Mouse (Mus musculus) kidney, adult 18-20 months (tissue): ENCODE measurements around the gene Gm42420.

Source experiments
- DNase-seq: peaks from one replicate; pipeline ENCODE4 v3.0.0; 2021

Gene Gm42420

DNA sequence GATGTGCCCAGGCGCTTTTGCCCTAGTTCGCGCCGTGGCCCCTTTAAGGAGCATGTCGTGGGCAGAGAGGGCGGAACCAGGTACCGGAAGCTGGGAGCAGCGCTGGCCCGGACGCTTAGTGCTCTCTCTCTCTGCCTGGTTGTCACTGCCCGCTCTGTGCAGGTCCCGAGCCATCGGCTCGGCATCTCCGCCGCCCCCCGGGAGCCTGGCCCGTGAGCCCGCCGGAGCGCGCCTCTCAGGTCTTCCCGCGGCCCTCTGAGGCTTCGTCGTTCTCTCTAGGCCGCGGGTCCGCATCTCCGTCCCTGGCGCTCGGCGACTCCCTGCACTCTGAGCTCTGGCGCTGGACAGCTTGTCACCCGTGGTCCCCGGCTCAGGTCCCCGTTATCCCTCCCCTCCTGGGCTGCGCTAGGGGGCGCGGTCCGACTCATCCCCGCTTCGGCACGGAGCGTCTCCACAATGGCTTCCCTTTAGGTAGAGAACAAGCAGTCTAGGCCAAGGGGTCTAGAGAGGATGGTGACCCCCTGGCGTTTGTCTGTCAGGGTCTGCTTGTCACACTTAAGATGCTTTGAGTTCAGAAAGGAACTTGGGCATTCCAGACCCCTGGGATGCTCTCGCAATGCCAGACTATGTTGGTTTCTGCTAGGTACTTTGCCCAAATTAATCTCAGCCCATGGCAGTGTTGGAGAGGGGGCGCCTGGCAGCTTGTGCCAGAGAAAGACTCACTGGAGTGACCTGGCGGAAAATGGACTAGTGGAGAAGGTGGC lies 11.6 kb upstream of the Gm42420 start, which contains the start of gene Adck2:
Gene Adck2, plus strand, starts transcription at position 83 of the 764 bp plus-strand sequence.
- DNase-seq = peak; percentile 83

GRCm38 (mm10) chr6:39574555-39574869 lies 11.0 kb upstream of the Gm42420 start:
- DNase-seq = peak; percentile 43

- no peak for DNase-seq
These were observed 10.6 kb upstream of the Gm42420 start for GRCm38 (mm10) chr6:39574951-39575350.

DNA sequence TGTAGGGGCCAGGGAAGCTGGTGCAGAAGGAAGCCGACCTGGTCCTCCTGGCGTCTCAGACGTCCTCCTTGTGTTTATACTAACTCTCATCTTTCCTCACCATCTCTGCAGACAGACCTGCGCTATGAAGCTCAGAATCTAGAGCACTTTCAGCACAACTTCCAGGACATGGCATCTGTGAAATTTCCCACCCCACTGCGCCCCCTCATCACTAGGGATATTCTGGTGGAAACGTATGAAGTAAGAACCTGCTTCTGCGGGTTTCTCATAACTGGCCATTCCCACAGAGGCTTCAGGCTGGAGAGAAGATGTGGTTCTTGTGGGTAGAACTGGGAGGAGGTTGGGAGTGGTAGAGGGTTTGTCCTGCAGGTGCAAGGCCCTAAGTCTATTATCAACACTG lies 6.0 kb upstream of the Gm42420 start:
- DNase-seq = no peak

- DNase-seq = no peak
These were observed 5.0 kb upstream of the Gm42420 start for GRCm38 (mm10) chr6:39580558-39580957.

- DNase-seq = no peak
These were observed 4.3 kb upstream of the Gm42420 start for GRCm38 (mm10) chr6:39581087-39581784.

DNA sequence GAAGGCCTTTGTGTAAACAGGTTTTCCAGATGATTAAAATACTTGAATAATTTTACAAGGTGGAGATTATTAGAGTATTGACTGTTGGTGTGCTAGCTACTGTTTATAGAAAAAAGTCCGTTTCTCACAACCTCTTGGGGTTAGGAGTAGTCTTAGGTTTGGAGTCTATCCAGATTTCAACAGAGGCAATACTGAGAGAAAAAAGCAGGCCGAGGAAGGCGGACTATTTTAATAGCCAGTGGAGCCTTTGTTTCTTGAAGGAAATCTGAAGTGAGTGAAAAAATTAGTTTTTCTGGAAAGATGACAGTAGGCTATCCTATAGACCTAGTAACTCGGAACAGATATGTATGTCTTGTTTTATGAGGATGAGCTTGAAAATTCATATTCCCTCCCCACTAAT lies 5.9 kb downstream of the Gm42420 start:
- DNase-seq = no peak

GRCm38 (mm10) chr6:39592401-39593214 lies 7.1 kb downstream of the Gm42420 start, which contains the start of gene Ndufb2:
Ndufb2 (plus strand) TSS chr6:39592574.
- DNase-seq = peak; percentile 98

DNA sequence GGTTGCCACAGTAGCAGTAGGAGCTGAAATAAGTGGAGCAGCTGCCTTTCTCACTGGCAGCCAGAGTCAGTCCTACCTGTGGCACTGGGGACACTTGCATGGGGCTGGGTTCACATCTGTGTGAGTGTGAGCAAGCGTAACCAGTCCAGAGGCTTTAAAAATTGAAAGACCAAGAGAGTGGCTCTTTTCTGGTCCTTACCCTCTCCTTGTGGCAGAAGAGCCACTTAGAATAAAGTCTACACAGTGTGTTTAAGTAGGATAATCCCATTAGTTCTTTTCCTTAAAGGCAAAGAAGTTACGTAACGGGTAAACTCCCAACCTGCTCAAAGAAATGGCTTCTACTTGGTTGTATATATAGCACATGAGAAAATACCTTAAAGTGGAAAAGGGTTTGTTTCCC lies 15.3 kb downstream of the Gm42420 start:
- no peak for DNase-seq

DNA sequence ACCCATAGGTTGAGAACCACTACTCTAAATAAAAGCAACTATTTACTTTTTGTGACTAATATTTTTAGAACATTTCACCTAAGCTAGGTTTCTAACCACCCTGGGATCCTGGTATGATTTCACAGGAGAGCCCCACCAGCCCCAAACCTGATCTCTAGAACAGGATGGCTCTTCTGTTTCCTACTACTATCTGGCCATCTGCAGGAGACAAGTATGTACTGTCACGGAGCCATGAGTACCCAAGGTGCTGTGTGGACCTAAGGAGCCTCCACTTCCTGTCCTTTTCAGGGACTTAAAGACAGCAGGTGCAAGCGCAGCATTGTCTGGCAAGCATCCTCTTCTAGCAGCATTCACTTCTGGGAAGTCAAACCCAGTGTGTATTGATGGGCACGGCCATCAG lies 16.3 kb downstream of the Gm42420 start:
- no peak for DNase-seq

GRCm38 (mm10) chr6:39604565-39604964 lies 19.0 kb downstream of the Gm42420 start:
- no peak for DNase-seq

GRCm38 (mm10) chr6:39606056-39606455 lies 20.5 kb downstream of the Gm42420 start:
- DNase-seq = no peak

GRCm38 (mm10) chr6:39606862-39607261 lies 21.3 kb downstream of the Gm42420 start:
- DNase-seq = no peak

DNA sequence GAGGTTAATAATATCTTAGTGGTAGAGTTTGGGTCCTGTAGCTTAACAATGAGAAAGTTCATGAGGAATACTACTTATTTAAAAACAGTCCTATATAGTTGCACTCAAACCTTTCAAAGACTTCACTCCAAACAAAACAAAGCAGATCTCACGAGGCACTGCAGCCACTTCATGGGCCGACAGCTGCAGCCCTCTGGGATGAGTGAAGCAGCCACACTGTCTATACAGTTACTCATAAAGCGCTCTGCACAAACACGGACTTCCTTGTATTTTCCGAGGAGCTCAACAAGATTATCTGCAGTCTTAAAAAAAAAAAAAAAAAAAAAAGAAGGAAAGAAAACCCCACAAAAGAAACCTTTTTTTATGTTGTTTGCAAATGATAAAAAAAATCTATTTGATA lies 21.8 kb downstream of the Gm42420 start:
- DNase-seq = no peak

GRCm38 (mm10) chr6:39610207-39610606 lies 24.7 kb downstream of the Gm42420 start:
- no peak for DNase-seq

DNA sequence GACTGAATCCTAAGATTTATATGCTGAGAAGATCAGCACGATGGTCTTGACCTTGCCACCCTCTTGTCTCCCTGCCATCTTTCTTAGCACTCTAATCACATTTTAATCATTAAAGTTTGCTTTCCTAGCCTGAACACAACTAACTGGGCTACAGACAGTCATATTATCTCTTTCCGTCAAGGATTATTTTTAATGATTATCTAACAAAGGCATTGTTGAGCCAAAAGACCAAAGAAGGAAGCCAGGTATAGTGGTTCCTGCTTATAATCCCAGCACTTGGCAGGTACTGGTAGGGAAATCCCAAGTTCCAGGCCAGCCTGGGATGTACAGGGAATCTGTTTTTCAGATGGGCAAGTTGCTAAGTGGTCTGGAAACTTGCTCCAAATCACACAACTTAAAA lies 25.7 kb downstream of the Gm42420 start:
- DNase-seq = no peak
